ENCODE assay signal across 26 mouse cellular contexts in the genomic region with DNA sequence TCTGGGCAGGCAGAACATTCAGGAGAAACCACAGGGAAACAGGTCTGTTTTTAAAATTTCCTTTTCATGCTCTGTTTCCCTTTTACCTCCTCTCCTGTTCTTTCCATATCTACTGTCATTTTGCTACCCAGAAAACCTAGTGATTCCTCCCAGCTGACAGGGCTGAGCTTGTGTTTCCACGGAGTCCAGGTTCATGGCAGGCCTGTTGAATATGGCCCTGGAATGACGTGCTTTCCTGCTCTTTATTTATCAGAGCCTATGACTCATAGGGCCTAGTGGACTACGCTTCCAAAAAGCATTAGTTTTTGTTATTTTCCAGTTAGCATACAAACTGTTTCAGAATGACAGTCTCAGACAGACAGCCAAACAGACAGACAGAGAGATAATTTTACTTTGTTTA. TPM values are rescaled to one million over a fixed set of nuclear protein-coding genes. Genes with fewer than 3 reads are reported as not detected.
DNase-seq lines count a peak whose midpoint lies in the region; ATAC-seq lines count a peak whose summit lies in the region.
"Had no signal": no experiment of that assay in that cellular context is flagged by ENCODE, and none has a peak within 500 bp of the region (broad histone marks: within the 10 kb centered on the region; RNA-seq: fewer than 3 reads in every experiment).

No protein-coding gene starts in this region.

- peak; percentile 57 for DNase-seq in adrenal gland, adult 8-10 months
- no peak for DNase-seq in adrenal gland, postnatal 4 days (ENCODE audit: low spot score in 2 of 2)
- peak; percentile 45 to 52 for DNase-seq in adrenal gland, postnatal 36 days
- DNase-seq in adrenal gland, postnatal 10 days: no peak
- peak; percentile 15 for DNase-seq in 3T3-L1 (ENCODE audit: low read depth, low spot score)
- DNase-seq in NIH3T3 (ENCODE audit: low read depth): peak; percentile 15
- DNase-seq in MN1 (ENCODE audit: low spot score): no peak
- DNase-seq: B cell, adult 2 months; cerebellum, adult 11-12 months; cerebellum, adult 2 months; cerebellum, adult 9-10 months; cerebellum, postnatal 10 days; cerebellum, postnatal 25 days; gastrocnemius, adult 2 months had no signal

- WGBS in midbrain, embryonic 13.5 days: 86% methylated on average over 3 of the region's 3 CpGs

- no peaks in the 10 kb centered on the region for H3K36me3 ChIP-seq in midbrain, embryonic 13.5 days
- H3K36me3 ChIP-seq: embryonic facial prominence, embryonic 10.5 days; embryonic facial prominence, embryonic 12.5 days; forebrain, embryonic 10.5 days; forebrain, embryonic 12.5 days; G1E had no signal

- H3K27ac ChIP-seq in midbrain, embryonic 13.5 days: no peak overlapping the region
- H3K27ac ChIP-seq: embryonic facial prominence, embryonic 10.5 days; embryonic facial prominence, embryonic 12.5 days; forebrain, embryonic 10.5 days; forebrain, embryonic 12.5 days; gastrocnemius, adult 2 months had no signal

- H3K27me3 ChIP-seq in midbrain, embryonic 13.5 days: no peaks in the 10 kb centered on the region
- H3K27me3 ChIP-seq: CH12.LX; embryonic facial prominence, embryonic 12.5 days; forebrain, embryonic 12.5 days had no signal

- H3K4me1 ChIP-seq in midbrain, embryonic 13.5 days (replicated peaks): no peaks in the 10 kb centered on the region
- H3K4me1 ChIP-seq: embryonic facial prominence, embryonic 10.5 days; embryonic facial prominence, embryonic 12.5 days; forebrain, embryonic 10.5 days; forebrain, embryonic 12.5 days had no signal

- H3K4me2 ChIP-seq in midbrain, embryonic 13.5 days (replicated peaks): no peak overlapping the region
- H3K4me2 ChIP-seq: embryonic facial prominence, embryonic 12.5 days; forebrain, embryonic 12.5 days had no signal

- H3K4me3 ChIP-seq in midbrain, embryonic 13.5 days (replicated peaks): no peak overlapping the region
- H3K4me3 ChIP-seq: embryonic facial prominence, embryonic 10.5 days; embryonic facial prominence, embryonic 12.5 days; forebrain, embryonic 10.5 days; forebrain, embryonic 12.5 days; gastrocnemius, adult 2 months had no signal

- H3K9ac ChIP-seq in midbrain, embryonic 13.5 days (replicated peaks): no peak overlapping the region
- H3K9ac ChIP-seq: embryonic facial prominence, embryonic 12.5 days; forebrain, embryonic 12.5 days had no signal

- H3K9me3 ChIP-seq in midbrain, embryonic 13.5 days: no peaks in the 10 kb centered on the region
- H3K9me3 ChIP-seq: embryonic facial prominence, embryonic 10.5 days; embryonic facial prominence, embryonic 12.5 days; forebrain, embryonic 10.5 days; forebrain, embryonic 12.5 days; G1E had no signal

- no peak for ATAC-seq in midbrain, embryonic 13.5 days
- ATAC-seq: activated CD4-positive, CD25-positive, alpha-beta regulatory T cell, adult 4 months; CD4-positive, CD25-positive, alpha-beta regulatory T cell, adult 4 months; forebrain, embryonic 14.5 days; forebrain, embryonic 16.5 days; Patski had no signal

RNA-seq across cellular contexts. Expression of a gene that starts 36.7 kb away (rescaled TPM):
- 100 to 1,000 TPM in 2 of 4 experiments, 10 to 100 TPM in 2; 72.1 to 382 (median 225) TPM for total RNA-seq in adrenal gland, adult 8-10 months (2022)
- total RNA-seq in adrenal gland, postnatal 4 days (2021): 100 to 1,000 TPM; 143 to 146 TPM
- 100 to 1,000 TPM in 1 of 2 experiments, 10 to 100 TPM in 1; 99.0 to 257 TPM for total RNA-seq in adrenal gland, postnatal 36 days (2021)
- total RNA-seq in adrenal gland, postnatal 10 days (2021): 100 to 1,000 TPM in 1 of 2 experiments, 10 to 100 TPM in 1; 92.6 to 114 TPM
- 0.57 and 0.75 TPM in 2 replicates for polyA plus RNA-seq in midbrain, embryonic 13.5 days (2015; fragmentation: Nextera tagmentation; extraction: Ambion mirVana)
- total RNA-seq: CH12.LX had no signal
- polyA plus RNA-seq: G1E, Patski had no signal

Comparison
In these comparisons a context has a peak if more than half of its experiments do, and no peak if none do; other contexts are left out.
1. DNase-seq: peak in adrenal gland, adult 8-10 months (single experiment), adrenal gland, postnatal 36 days (2 of 2), 3T3-L1 (single experiment) and NIH3T3 (single experiment); none in adrenal gland, postnatal 4 days (0 of 2), adrenal gland, postnatal 10 days (single experiment) and MN1 (single experiment).